Mouse (Mus musculus) layer of hippocampus, postnatal 14 days (tissue): Measurements from ENCODE around the gene Cfap46. TPM values are rescaled to one million over a fixed set of nuclear protein-coding genes. Genes with fewer than 3 reads are reported as not detected.
A peak's percentile ranks its signal among the peaks of the same experiment; 100 is the strongest.

Source experiments
- DNase-seq, 2 experiments: peaks; one replicate each; pipeline ENCODE4 v3.0.0; 2021 to 2022; ENCODE audit warnings: low spot score in 2 of 2, mixed read lengths in 1 of 2
- long read RNA-seq, 2 experiments: library from polyadenylated mRNA; stranded (forward); transcript quantifications; one replicate each; pipeline ENCODE4 v2.0.0; 2021
- total RNA-seq, 2 experiments: library from RNA; stranded (reverse); gene quantifications; 2 replicates each; pipeline ENCODE4 v1.2.3; 2021

Gene Cfap46
- 1 to 10 TPM; 2.2 to 3.3 TPM for total RNA-seq
- long read RNA-seq, experiment 1, result 0 reads
- long read RNA-seq, experiment 2, partial matches to known transcripts, result 0 of 2 reads
- long read RNA-seq, experiment 2, other reads (novel, unspliced or antisense), result 2 of 2 reads

DNA sequence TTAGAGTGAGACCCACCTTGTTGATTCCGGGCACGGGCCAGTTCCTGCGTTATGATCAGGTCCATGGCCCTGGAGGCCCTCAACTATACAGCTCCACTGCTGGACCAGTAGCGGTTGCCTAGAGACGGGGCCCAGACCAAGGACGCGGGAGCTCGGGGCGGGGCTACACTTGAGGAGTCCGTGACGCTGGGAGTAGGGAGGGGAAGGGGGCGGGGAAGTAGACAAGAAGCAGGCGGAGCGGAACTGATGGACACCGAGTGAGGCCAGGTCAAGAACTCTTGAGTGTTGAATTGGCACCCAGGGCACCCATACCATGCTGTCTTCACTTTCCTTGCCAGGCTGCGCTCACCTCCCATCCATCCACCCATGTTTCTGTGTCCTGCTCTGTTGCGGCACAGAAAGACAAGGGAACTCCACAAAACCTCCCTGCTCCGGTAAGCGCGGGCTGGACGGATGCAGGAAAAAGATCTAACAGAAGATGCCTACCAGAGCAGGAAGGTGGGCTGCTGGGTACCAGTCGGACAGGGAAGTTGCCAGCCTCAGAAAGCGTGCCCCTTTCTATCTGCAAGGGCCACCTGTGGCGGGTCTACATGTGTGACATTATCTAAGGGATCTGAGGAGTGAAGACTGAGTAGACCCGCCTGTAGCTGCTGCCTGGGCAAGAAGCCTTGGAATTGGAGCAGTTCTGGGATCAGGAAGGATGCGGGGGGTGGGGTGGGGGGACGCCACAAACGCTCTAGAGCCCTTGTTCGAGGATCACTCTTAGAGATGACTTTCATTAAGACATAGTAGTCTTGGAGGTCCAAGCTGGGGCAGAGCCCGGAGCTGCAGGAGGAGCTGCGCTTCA, at the start of gene Cfap46:
TSS of gene Cfap46 (minus strand) at position 112 of the 847 bp plus-strand sequence.
- peak; percentile 28 to 57 for DNase-seq

- DNase-seq, result no peak
Measured at GRCm38 (mm10) chr7:139731276-139731696, 47.7 kb upstream of the Cfap46 start.

GRCm38 (mm10) chr7:139727072-139727471, 43.5 kb upstream of the Cfap46 start:
- DNase-seq, result no peak

DNA sequence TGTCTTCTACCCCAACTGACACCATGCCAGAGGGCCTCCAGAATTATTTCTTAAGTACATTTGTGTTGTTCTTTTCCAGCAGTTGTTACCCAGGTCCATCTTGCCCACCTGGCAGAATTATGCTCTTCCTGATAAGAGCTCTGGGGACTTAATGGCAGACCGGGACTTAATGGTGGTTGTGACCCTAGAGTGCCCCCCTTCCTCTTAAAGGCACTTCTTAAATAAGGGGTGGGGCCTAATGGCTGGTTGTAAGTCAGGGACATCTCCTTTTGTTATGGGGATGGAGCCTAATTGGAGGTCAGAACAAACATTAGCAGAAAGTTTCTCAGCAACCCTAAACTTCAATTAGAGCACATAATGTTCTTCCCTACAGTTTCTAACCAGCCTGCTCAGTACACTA, 42.0 kb upstream of the Cfap46 start:
- no peak for DNase-seq

DNA sequence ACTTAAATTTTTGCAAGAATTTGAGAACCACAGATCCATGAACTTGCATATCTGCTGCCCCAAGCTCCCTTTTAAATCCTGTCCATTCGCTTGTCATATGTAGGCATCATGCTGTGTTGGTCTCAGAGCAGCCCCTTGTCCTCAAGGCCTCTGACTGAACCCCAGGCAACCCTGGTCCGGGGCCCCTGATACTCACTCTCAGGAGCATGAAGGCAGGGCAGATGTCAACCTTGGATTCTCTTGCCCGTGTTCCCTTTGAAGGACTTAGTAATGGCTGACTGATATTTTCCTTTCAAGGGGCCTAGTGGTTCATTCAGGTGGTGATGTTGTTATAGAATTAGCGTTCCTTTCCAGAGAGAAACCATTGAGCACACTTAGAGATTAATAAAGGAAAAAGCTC, 40.4 kb upstream of the Cfap46 start:
- DNase-seq, result no peak

DNA sequence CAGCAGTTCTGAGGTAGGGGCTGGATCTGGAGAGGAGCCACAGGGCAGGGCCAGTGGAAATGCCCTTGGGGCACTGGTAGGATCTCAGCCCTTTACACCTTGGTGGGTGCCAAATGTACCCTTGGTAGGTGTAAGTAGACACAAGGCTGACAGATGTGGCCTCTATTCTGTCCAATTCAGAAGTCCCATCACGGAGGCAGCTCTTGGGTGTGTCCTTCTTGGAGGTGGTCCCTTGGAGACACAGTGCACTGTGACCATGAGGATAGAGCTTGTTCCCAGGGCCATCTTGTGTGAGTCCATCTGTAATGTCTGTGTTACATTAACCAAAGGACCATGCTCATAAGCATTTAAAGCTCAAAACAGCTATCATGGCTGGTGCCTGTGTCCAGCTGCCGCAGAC, 37.6 kb upstream of the Cfap46 start:
- DNase-seq, result no peak

DNA sequence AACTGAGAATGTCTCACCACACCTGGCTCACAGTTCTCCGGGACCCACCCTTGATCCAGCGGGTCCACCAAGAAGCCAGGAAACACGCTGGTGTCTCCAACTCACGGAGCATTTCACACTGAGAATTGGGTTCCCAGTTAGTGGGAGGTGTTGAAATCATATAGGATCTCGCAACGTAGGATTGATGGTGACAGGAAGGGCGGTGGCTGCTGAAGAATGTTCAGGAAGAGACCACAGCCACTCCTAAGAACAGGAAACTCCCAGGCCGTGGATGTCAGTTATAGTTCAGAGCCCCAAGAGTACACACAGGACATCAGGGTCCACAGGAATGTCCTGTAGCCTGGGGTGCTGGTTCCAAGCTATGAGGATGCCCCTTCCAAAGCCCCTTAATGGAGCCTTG, 34.2 kb upstream of the Cfap46 start:
- no peak for DNase-seq

DNA sequence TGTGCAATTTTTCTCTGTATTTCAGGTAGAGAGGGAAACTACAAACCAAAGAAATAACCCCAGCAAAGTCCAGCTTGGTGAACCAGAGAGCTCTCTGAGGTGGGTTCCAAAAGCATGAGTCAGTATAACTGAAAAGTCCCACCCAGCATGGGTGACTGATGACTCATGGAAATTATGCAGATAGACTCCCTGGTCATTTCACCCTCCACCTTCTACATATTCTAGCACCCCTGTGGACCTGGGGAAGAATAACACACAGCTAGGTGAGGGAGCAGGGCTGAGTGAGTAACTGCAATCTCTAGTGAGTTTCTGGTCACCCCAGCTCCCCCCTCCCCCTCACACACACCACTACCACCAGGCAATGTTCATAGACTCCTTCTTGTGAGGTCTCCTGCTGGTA, 28.2 kb upstream of the Cfap46 start:
- no peak for DNase-seq

DNA sequence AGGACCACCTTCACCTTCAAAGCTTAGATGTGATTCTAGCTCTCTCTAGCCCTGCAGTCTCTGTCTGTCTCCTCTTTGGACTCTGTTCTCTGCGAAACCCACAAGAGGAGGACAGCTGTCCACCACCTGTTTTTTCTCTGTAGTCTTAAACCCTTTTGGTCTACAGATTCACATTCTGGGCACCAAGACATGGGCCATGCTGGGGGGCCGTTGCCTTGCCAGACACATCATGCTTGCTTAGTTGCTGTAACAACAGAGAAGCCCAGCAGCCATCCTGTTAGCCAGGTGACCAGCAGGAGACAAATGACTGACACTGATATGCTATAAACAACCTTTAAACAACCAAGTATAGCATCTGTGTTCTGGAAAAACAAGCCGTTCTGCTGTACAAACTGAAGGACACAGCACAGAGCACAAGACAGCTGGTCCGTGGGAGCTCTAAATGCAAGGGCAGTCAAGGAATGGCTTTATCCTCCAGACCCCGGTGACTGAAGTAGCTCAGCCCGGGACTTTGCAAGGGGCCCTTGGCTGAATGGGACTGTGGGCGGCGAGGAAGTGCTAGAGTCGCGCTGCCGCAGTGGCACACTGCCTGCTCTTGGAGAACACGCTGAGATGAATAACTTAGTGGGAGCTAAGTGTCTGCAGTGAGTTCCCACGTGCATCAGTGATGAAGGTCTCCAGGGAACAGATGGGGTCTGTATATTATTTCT, 22.9 kb upstream of the Cfap46 start:
- DNase-seq, result peak; percentile 33 to 43

GRCm38 (mm10) chr7:139705781-139706180, 22.2 kb upstream of the Cfap46 start:
- DNase-seq, result no peak

GRCm38 (mm10) chr7:139705081-139705480, 21.5 kb upstream of the Cfap46 start:
- DNase-seq, result no peak

DNA sequence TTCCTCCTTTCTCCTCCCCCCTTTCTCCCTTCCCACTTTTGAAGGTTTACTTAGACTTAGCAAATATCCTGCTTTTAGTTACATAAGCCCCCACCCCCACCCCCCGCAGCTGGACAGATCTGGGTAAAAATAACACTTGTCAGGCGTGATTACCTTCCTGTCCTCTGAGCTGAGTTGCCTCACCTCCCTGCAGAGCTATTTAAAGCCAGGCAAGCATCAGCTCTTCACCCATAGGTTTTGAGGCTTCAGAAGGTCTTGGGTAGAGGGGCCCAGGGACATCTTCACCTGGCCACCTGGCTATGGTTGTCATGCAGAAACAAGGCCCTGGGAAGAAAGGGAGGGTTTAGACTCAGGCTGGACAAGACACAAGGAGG, 20.2 kb upstream of the Cfap46 start:
- no peak for DNase-seq

DNA sequence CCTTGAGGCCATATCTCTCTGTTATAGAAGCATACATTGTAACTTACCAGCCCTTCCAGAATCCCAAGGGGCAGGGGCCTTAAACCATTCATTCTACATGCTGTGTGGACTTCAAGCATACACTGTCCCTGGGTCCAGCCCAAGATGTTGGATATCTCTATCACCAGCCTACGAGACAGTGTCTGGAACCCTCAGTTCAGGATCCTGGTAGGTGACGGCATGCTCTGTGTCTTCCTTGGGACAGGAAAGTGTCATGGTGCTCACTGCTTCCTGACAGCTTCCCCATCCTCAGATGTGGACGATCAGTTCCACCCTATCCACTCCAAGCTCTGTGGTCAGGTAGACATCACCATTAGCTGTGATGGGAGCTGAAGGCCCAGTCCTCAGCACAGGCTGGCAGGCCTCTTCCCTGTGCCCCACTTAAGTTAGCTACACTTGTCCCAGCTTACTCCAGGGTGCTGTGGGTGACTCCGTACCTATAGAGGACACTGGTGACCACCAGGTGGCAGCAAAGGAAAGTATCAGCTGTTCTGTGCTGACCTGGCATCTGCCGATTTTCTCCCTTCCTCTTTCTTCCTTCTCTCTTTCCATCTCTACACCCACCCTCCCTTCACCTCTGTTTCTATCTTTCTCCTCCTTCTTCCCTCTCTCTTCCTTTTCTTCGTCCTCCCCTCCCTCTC, 19.7 kb upstream of the Cfap46 start:
- peak; percentile 74 to 85 for DNase-seq

DNA sequence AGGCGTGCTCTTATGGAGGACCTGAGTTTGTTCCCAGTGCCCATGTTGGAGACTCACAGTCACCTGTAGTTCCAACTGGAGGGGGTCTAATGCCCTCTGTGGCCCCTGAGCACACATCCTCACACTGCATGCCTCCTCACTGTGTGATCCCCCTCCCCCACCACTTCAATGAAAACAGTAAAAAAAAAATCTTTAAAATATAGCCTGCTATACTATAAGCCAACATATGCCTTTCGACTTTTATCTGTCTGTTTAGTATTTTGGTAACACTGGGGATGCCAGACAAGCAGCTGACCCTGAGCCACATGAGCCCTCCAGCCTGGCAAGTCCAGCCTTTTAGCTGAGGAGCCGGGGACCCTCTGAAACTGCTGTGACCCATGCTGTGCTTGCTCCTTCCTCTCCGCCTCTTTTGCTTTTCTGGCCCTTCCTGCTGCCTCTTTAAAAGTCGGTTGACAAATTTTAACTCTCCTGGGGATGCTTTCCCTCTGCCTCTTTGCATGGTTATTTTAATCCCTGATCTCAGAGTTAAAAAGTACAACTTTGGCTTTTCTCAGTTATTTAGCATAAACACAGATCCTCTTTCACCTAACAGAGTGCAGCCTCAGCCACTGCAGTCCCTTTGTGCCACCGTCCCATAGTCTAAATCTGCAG, 18.2 kb upstream of the Cfap46 start:
- DNase-seq, result no peak

GRCm38 (mm10) chr7:139692641-139693294, 9.2 kb upstream of the Cfap46 start:
- DNase-seq, result peak; percentile 24 to 70

- no peak for DNase-seq
Measured at GRCm38 (mm10) chr7:139692211-139692610, 8.6 kb upstream of the Cfap46 start.

- DNase-seq, result no peak
Measured at GRCm38 (mm10) chr7:139685336-139685735, 1.7 kb upstream of the Cfap46 start.

DNA sequence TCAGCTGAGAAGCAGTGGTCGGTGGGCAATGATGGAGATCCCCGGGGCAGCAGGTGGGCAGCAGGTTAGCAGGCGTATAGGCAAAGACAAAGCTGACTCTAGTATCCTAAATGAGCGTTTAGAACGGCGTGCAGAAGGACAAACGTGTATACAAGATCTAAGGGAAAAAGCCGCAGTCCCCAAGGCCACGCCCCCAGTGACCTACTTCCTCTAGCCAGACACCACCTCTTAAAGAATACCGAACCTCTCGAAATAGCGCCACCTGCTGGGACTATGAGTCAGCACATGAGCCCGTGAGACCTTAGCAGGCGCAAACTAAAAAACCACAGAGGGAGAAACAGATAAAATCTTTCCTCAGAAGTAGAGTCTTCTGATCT, 924 bp upstream of the Cfap46 start:
- peak; percentile 81 to 93 for DNase-seq

DNA sequence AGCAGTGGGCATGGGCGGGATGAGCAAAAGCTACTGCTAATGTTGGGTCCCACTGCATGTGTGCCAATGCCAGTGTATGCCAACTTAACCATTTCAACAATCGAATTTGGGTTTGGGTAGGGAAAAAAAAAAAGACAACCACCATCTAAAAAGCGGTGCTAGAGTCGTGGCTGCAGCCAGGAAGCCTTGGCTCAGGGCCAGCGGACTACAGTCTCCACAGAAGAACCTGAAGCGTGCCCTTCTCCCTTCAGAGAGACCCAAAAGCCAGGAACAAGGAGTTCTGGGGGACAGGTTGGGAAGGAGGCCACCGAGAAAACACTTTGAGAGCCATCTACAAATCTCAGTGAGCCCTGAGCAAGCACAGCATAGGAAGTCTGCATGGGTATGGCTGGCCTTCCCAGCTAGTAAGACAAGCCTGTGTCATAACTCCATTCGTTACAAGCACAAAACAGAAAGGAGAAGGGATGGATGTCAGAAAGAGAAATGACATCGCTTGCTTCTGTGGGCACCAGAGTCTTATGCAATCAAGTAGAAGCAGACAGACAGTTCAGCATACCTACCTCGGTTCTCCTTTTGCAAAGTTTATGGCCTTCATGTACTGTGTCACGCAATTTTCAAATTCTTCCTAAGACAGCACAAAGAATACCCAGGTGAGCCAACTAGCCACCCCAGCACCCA, 1.6 kb downstream of the Cfap46 start:
- DNase-seq, result no peak

DNA sequence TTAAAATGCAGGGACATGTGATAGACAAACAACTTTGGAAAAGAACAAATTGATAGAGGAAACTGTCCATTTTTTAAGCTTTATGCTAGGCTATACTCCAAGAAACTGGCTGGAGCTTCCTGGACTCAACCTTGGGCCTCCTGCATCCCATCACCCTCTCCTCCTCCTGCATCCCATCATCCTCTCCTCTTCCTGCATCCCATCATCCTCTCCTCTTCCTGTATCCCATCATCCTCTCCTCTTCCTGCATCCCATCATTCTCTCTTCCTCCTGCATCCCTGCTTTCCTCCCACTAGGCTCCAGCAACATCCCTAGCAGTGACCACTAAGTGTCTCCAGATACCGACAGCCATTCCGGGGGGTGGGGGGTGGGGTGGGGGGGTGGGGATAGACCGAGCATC, 7.2 kb downstream of the Cfap46 start:
- DNase-seq, result no peak
